Mouse (Mus musculus) lung, postnatal 0 days (tissue): Measurements from ENCODE around the gene Birc2. TPM values are rescaled to one million over a fixed set of nuclear protein-coding genes. Genes with fewer than 3 reads are reported as not detected.

Experiments
- ATAC-seq: fragments of 200-750 bp; cut with Nextera tagmentation; 2 replicates; pipeline ENCODE4 v1.8.0; 2017; ENCODE audit warnings: moderate library complexity
- DNase-seq: peaks from one replicate; pipeline ENCODE4 v3.0.0-alpha.2; 2016; ENCODE audit warnings: low spot score
- H3K27ac ChIP-seq: fragments of 300-500 bp; sonication (generic); 2 replicates; pipeline ENCODE4 v1.5.1; 2014; ENCODE audit warnings: antibody characterized with exemption, mild to moderate bottlenecking, low read length, mixed read lengths
- H3K27me3 ChIP-seq: fragments of 300-500 bp; sonication (generic); replicated peaks from 2 replicates; pipeline ENCODE4 v1.6.1; 2014; ENCODE audit warnings: low read length, mixed read lengths; ENCODE audit not compliant: insufficient read depth
- H3K36me3 ChIP-seq: fragments of 300-500 bp; sonication (generic); 2 replicates; pipeline ENCODE4 v1.6.1; 2014; ENCODE audit warnings: low read length, mixed read lengths; ENCODE audit not compliant: insufficient read depth
- H3K4me1 ChIP-seq: fragments of 300-500 bp; sonication (generic); 2 replicates; pipeline ENCODE4 v1.6.1; 2014; ENCODE audit warnings: antibody characterized with exemption, low read depth, low read length, mixed read lengths; ENCODE audit not compliant: insufficient read depth
- H3K4me2 ChIP-seq: fragments of 300-500 bp; sonication (generic); replicated peaks from 2 replicates; pipeline ENCODE4 v1.6.1; 2014; ENCODE audit warnings: low read depth, mild to moderate bottlenecking, low read length, moderate library complexity, mixed read lengths
- H3K4me3 ChIP-seq: fragments of 300-500 bp; sonication (generic); 2 replicates; pipeline ENCODE4 v1.5.1; 2014; ENCODE audit warnings: low read depth, low read length
- H3K9ac ChIP-seq: fragments of 300-500 bp; sonication (generic); replicated peaks from 2 replicates; pipeline ENCODE4 v1.6.1; 2014; ENCODE audit warnings: low read depth, mild to moderate bottlenecking
- H3K9me3 ChIP-seq: fragments of 300-500 bp; sonication (generic); 2 replicates; pipeline ENCODE4 v1.6.1; 2016; ENCODE audit warnings: low read length, mixed read lengths
- CTCF ChIP-seq: IDR thresholded peaks from 2 replicates; pipeline ENCODE4 v1.5.1; 2016; ENCODE audit warnings: antibody characterized with exemption, mild to moderate bottlenecking
- EP300 ChIP-seq: IDR thresholded peaks from 2 replicates; pipeline ENCODE4 v1.6.1; 2016; ENCODE audit warnings: antibody characterized with exemption, mild to moderate bottlenecking, control low read depth
- WGBS: fragments of 180-500 bp; shearing (Covaris S2); extraction: QIAGEN DNeasy Blood & Tissue Kit; methylation state at CpG from one replicate; pipeline ENCODE4 v1.1.7; 2014; 5-methylcytosine and 5-hydroxymethylcytosine counted together
- polyA plus RNA-seq: library from polyadenylated mRNA; unstranded; fragments of >200 nt; fragmentation: Nextera tagmentation; extraction: Ambion mirVana; gene quantifications from 2 replicates; pipeline ENCODE4 v1.2.1, GENCODE M21; 2015

The Birc2 gene
- polyA plus RNA-seq, 1 experiment from 2014 or later: 23.6 TPM

DNA sequence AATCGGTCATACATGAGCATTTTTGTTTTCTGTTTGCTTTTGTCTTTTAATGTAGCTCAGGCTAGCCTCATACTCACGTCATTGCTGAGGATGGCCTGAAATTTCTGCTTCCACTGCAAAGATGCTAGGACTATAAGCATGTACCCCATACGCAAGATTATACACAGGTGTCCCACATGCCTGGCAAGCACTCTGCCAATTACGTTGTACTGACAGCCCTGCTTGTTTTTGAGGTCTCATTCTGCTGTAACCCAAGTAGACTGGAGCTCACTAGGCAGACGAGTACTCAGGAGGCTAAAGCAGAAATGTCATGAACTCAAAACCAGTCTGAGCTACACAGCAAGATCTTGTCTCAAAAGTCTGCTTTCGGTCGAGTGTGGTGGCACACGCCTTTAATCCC lies 15.0 kb upstream of the Birc2 start:
- no peak overlapping the region for H3K4me3 ChIP-seq
- no peak for TF ChIP-seq EP300
- TF ChIP-seq CTCF: no peak

DNA sequence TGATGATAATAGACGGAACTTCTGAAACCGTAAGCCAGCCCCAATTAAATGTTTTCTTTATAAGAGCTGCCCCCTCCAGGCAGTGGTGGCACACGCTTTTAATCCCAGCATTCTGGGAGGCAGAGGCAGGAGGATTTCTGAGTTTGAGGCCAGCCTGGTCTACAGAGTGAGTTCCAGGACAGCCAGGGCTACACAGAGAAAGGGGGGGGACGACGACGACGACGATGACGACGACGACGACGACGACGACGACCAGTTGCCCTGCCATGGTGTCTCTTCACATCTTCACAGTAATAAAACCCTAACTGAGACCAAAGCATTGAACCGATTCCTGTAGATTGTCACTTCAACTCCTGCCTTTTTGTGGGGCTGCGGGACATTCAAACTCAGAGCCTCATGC lies 11.3 kb upstream of the Birc2 start:
- H3K9me3 ChIP-seq: no peaks in the 10 kb centered on the region
- H3K27ac ChIP-seq: no peak overlapping the region
- 89% methylated on average over 13 of the region's 18 CpGs for WGBS
- H3K36me3 ChIP-seq: peaks cover 14% of the 10 kb centered on the region
- H3K9ac ChIP-seq: no peak overlapping the region
- no peak for DNase-seq
- ATAC-seq: no peak
- no peak overlapping the region for H3K4me3 ChIP-seq
- H3K27me3 ChIP-seq: no peaks in the 10 kb centered on the region
- H3K4me2 ChIP-seq: no peak overlapping the region
- no peaks in the 10 kb centered on the region for H3K4me1 ChIP-seq
- TF ChIP-seq CTCF: no peak
- no peak for TF ChIP-seq EP300

More for the DNA sequence above, 15.0 kb upstream of the Birc2 start:
- WGBS: 86% methylated on average over 8 of the region's 8 CpGs
- no peak overlapping the region for H3K4me2 ChIP-seq
- H3K9me3 ChIP-seq: no peaks in the 10 kb centered on the region
- H3K27me3 ChIP-seq: no peaks in the 10 kb centered on the region
- no peaks in the 10 kb centered on the region for H3K4me1 ChIP-seq
- DNase-seq: no peak
- ATAC-seq: no peak
- peaks cover 14% of the 10 kb centered on the region for H3K36me3 ChIP-seq
- H3K9ac ChIP-seq: no peak overlapping the region
- no peak overlapping the region for H3K27ac ChIP-seq

DNA sequence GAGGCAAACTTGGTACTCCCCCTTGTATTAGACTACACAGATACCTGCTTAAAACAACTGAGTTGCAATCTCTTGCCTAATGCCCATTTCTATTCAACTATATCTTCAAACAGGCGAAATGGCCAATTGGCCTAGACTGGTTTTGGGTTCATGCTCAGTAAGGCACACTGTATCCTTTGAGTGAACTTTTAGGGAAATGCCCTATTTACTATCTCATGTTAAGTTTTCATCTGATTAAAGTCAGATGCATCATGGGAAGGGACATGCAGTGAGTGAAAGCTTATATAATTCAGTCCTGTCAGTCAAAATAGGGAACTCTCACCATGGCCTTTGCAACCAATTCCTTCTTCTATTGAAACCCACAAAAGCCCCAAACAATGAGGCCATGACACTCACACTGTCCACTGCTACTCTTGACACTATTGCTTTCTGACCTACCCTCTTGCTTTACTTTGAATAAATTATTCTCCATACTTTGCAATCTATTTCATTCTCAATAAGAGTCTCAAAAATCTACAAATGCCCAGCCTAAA lies 9.9 kb upstream of the Birc2 start:
- H3K9me3 ChIP-seq: no peaks in the 10 kb centered on the region
- no peaks in the 10 kb centered on the region for H3K4me1 ChIP-seq

DNA sequence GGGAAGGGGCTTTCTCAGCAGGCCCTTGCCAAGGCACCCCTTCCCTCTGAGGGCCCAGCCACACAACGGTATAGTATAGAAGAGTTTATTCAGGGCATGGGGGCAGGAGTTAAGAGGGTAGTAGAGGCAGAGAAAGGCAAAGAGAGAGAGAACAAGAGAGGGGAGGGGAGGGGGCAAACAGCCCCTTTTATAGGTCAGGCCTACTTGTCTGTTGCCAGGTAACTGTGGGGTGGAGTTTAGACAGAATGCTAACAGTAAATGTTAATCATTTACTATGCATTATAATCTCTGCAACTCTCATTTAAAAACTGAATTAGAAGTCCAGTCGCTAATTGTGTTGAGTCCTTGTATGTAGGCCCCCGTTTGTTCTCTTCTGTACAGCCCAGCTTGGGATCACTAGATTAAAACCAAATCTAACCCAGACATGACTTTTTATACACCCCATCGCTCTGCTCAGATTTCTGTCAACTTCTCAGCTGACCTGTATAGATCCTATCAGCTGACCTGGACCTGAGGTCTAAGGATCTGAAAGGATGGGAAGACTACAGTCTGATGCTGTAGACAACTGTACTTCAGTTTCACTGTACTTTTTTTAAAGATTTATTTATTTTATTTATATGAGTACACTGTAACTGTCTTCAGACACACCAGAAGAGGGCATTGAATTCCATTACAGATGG lies 8.5 kb upstream of the Birc2 start:
- Histone ChIP-seq H3K4me1 (no peaks in the 10 kb centered on the region), H3K36me3 (peaks cover 14% of the 10 kb centered on the region), H3K4me3 (no peak overlapping the region), H3K9ac (no peak overlapping the region), H3K27me3 (no peaks in the 10 kb centered on the region), H3K4me2 (no peak overlapping the region), H3K27ac (no peak overlapping the region), H3K9me3 (no peaks in the 10 kb centered on the region)
- DNase-seq (no peak), ATAC-seq (peak; percentile 11; the same call in 1 of the 2 replicates)
- WGBS: 47% methylated on average over 4 of the region's 4 CpGs
- TF ChIP-seq EP300 (no peak), CTCF (no peak)

More for the DNA sequence above, 9.9 kb upstream of the Birc2 start:
- TF ChIP-seq EP300 (no peak), CTCF (no peak)
- no peak for ATAC-seq
- DNase-seq: no peak
- Histone ChIP-seq H3K27me3 (no peaks in the 10 kb centered on the region), H3K4me3 (no peak overlapping the region), H3K36me3 (peaks cover 14% of the 10 kb centered on the region), H3K27ac (no peak overlapping the region), H3K4me2 (no peak overlapping the region), H3K9ac (no peak overlapping the region)
- WGBS: 89% methylated on average over 1 of the region's 1 CpGs

DNA sequence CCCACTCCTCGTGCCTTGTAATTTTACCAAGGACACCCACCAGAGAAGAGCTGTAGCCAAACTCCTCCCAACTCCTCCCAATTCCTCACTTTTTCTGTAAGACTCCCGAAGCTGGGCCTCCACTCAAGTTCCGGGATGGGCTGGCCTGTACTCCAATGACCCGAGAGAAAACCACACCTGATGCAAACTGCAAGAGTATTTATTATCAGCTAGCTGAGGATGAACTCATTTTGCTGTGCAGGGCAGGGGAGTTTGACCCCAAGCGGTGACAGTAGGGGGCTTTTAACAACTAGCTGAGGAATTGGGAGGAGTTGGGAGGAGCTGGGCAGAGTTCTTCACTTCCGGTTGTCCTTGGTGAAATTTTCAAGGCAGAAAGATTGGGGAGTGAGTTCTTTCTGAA lies 4.4 kb upstream of the Birc2 start:
- no peaks in the 10 kb centered on the region for H3K9me3 ChIP-seq
- DNase-seq: no peak
- no peaks in the 10 kb centered on the region for H3K36me3 ChIP-seq
- ATAC-seq: no peak
- H3K27ac ChIP-seq: no peak overlapping the region
- H3K9ac ChIP-seq: no peak overlapping the region
- H3K4me3 ChIP-seq: no peak overlapping the region
- H3K27me3 ChIP-seq: no peaks in the 10 kb centered on the region
- 60% methylated on average over 6 of the region's 6 CpGs for WGBS
- TF ChIP-seq CTCF (no peak), EP300 (no peak)
- H3K4me2 ChIP-seq: no peak overlapping the region
- H3K4me1 ChIP-seq: no peaks in the 10 kb centered on the region

DNA sequence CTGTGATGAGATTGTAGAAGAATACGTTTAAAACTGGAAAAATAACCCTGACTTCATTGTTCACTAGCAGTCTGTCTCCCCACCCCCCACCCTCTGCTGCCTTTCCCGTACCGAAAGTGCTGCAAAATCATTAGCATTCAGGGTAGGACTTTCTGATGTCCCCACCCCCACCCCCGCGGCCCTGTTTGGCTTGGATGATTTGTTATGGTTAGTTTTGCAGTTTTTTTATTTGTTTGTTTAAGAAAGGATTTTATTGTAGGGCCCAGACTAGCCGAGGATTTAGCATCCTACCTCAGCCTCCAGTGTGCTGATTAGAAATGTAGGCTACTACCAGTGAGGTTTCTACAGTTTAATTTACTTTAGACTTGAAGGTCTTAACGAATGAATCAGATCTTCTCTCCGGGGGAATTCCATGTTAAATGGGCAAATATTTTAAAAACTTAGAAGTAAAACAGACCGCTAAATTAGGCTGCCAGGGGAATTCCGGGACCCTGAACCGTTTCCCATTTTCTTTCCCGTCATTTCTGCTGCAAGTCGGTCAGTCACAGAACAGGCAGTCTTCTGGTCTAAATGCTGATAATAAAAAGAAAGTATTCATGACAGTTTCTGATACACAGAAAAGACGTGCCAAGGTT lies 1.1 kb upstream of the Birc2 start:
- ATAC-seq (0 out of 2 replicates have a peak, but pooled peaks have one; percentile 6), DNase-seq (peak; percentile 55)
- peak overlapping the region; percentile 96 for H3K27ac ChIP-seq
- H3K9me3 ChIP-seq: no peaks in the 10 kb centered on the region
- peak overlapping the region; percentile 83 for H3K4me3 ChIP-seq
- peaks cover 4% of the 10 kb centered on the region; the same call in 1 of the 2 replicates for H3K4me1 ChIP-seq
- H3K4me2 ChIP-seq: peak overlapping the region; percentile 70
- TF ChIP-seq EP300 (no peak), CTCF (no peak)
- no peaks in the 10 kb centered on the region for H3K27me3 ChIP-seq
- peak overlapping the region; percentile 98 for H3K9ac ChIP-seq
- 0 out of 2 replicates have a peak, but pooled peaks cover 5% of the 10 kb centered on the region for H3K36me3 ChIP-seq
- 12% methylated on average over 14 of the region's 14 CpGs for WGBS
